Mouse (Mus musculus): Measurements from ENCODE around the gene Rgma.

DNA sequence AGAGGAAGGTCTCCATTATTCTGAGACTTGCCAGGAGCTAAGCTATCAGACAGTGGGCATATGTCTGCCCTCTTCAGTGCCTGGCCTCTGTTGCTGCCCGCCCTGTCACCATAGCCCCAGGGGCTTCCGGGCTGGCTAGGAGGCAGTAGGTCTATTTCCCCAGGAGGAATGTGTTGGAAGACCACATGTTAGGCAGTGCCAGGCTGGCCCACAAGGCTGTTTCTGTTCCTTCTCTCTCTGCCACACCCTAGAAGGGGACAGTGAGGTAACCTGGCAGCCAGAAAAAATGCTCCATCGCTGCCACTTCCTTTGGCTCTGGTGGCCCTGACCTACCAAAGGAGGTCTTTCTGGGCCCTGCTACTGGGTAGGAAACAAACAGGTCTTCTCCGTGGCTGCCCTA lies 36.7 kb downstream of the Rgma start:
- TF ChIP-seq CTCF (IDR thresholded peaks at IDR 0.05; ENCODE audit: borderline replicate concordance, insufficient read depth, low read depth, low read length) (no peak), POLR2A (IDR thresholded peaks at IDR 0.05; ENCODE audit: borderline replicate concordance, insufficient read depth, low read length) (no peak)

All from cerebellum, adult 2 months (tissue).